Mouse (Mus musculus) adrenal gland, postnatal 36 days (tissue): ENCODE measurements around the gene 4930404N11Rik. TPM values are rescaled to one million over a fixed set of nuclear protein-coding genes. Genes with fewer than 3 reads are reported as not detected.

Experiments
- DNase-seq, 2 experiments: peaks; one replicate each; pipeline ENCODE4 v3.0.0; 2021; ENCODE audit warnings: mixed read lengths in 1 of 2
- total RNA-seq, 2 experiments: library from RNA; stranded (reverse); gene quantifications; 2 replicates each; pipeline ENCODE4 v1.2.3; 2021

Gene 4930404N11Rik
- total RNA-seq, 2 experiments from 2014 or later, result 1.0 to 3.1 TPM

- no peak for DNase-seq
Measured at GRCm38 (mm10) chr10:81354738-81355477, 10.7 kb downstream of the 4930404N11Rik start.

GRCm38 (mm10) chr10:81351678-81352291, 13.8 kb downstream of the 4930404N11Rik start:
- no peak for DNase-seq

GRCm38 (mm10) chr10:81350351-81351063, 15.1 kb downstream of the 4930404N11Rik start, which contains the start of gene Hmg20b:
Hmg20b (minus strand) TSS chr10:81350480.
- DNase-seq, result peak; percentile 99

GRCm38 (mm10) chr10:81349961-81350350, 15.7 kb downstream of the 4930404N11Rik start:
- DNase-seq, result no peak

- peak; percentile 61 to 62 for DNase-seq
Measured at GRCm38 (mm10) chr10:81349146-81349545, 16.5 kb downstream of the 4930404N11Rik start.

GRCm38 (mm10) chr10:81346453-81347067, 19.1 kb downstream of the 4930404N11Rik start:
- peak; percentile 90 to 93 for DNase-seq

GRCm38 (mm10) chr10:81345162-81345534, 20.5 kb downstream of the 4930404N11Rik start:
- no peak for DNase-seq

- peak; percentile 60 to 66 for DNase-seq
Measured at GRCm38 (mm10) chr10:81344421-81345161, 21.0 kb downstream of the 4930404N11Rik start.

GRCm38 (mm10) chr10:81342686-81343505, 22.7 kb downstream of the 4930404N11Rik start, which contains the start of gene Gipc3:
Gipc3 (minus strand) TSS chr10:81343266.
- DNase-seq, result peak; percentile 62 to 74

- peak; percentile 83 to 90 for DNase-seq
Measured at GRCm38 (mm10) chr10:81341333-81341949, 24.2 kb downstream of the 4930404N11Rik start.

GRCm38 (mm10) chr10:81340551-81341332, 24.9 kb downstream of the 4930404N11Rik start:
- no peak for DNase-seq

- no peak for DNase-seq
Measured at GRCm38 (mm10) chr10:81336558-81336957, 29.1 kb downstream of the 4930404N11Rik start.

GRCm38 (mm10) chr10:81335393-81336340, 29.9 kb downstream of the 4930404N11Rik start:
- no peak for DNase-seq

- DNase-seq, result no peak
Measured at GRCm38 (mm10) chr10:81334324-81334723, 31.3 kb downstream of the 4930404N11Rik start.

- no peak for DNase-seq
Measured at GRCm38 (mm10) chr10:81332277-81332676, 33.3 kb downstream of the 4930404N11Rik start.

- peak in 1 of 2 experiments; percentile 49 for DNase-seq
Measured at GRCm38 (mm10) chr10:81330007-81330406, 35.6 kb downstream of the 4930404N11Rik start.

- DNase-seq, result peak in 1 of 2 experiments; percentile 59
Measured at GRCm38 (mm10) chr10:81329194-81329975, 36.2 kb downstream of the 4930404N11Rik start.
